ENCODE assay signal across 1 mouse cellular context in genomic region chr9:107629901-107630425, GRCm38 (mm10).
TF ChIP-seq lines count a peak whose summit lies in the region.

No protein-coding gene starts in this region.

TF ChIP-seq in ES-E14, 5 proteins besides CTCF, POLR2A, EP300 and RAD21 (continued from another document):
- TF ChIP-seq ZC3H11A (IDR thresholded peaks at IDR 0.05; ENCODE audit: borderline replicate concordance, low read depth, low read length) (no peak), CHD2 (IDR thresholded peaks at IDR 0.05; ENCODE audit: low read depth, low read length) (no peak), MAFK (IDR thresholded peaks at IDR 0.05; ENCODE audit: insufficient read depth, low read depth, low read length) (no peak)
